Mouse (Mus musculus): ENCODE data around the gene Rbp1.

DNA sequence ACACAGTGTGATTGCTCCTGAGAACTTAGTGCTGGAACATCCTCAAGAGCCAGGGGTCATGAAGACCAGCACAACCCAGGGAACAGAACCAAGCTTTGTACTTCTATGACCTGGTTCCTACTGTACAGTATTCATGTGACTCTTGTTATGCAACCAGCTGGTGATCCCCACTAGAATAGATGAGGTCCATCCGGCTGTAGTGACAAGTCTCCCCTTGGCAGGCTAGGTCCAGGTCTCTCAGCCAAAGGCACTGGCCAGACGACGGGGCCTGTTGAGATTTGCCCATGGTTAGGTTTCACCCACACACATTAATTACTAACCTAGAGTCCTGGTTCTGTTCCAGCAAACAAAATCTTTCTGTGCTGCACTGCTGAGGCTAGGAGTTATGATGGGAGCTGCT, 4.4 kb upstream of the Rbp1 start:
- no peak for TF ChIP-seq CTCF (conservative IDR thresholded peaks at IDR 0.05; ENCODE audit: low read length)
- TF ChIP-seq POU5F1 (IDR thresholded peaks at IDR 0.05; ENCODE audit: borderline replicate concordance, low read length), result no peak
- TF ChIP-seq NANOG (IDR thresholded peaks at IDR 0.05; ENCODE audit: borderline replicate concordance, low read length), result no peak
